Mouse (Mus musculus) bone marrow macrophage, adult 2 months (primary cell): ENCODE results near the gene Cacna2d3.

Experiments
- CTCF ChIP-seq: IDR thresholded peaks from 2 replicates; pipeline ENCODE4 v1.5.1; 2012; ENCODE audit warnings: low read depth, mild to moderate bottlenecking, low read length, moderate library complexity
- POLR2A ChIP-seq: IDR thresholded peaks from 2 replicates; pipeline ENCODE4 v1.6.1; 2012; ENCODE audit warnings: mild to moderate bottlenecking, low read depth, low read length, borderline replicate concordance

GRCm38 (mm10) chr14:29323718-29324429 is 397.8 kb downstream of the Cacna2d3 start:
- TF ChIP-seq CTCF (no peak), POLR2A (no peak)
